Mouse (Mus musculus) Patski (cell line): ENCODE measurements at regions not wholly inside any gene's neighbourhood (a gene's known extent, or its start where the extent isn't known, plus 50 kb on each side); places are given as distances from the start of the nearest gene placed in this dataset.

ENCODE experiments used
- ATAC-seq: fragments of 100-300 bp; one replicate; pipeline ENCODE4 v1.8.0; 2021
- CTCF ChIA-PET: fragments of 350-600 bp; sonication (Branson Sonifier 250); formaldehyde crosslinking; loops from one replicate; lab custom pipeline; 2022; ENCODE audit warnings: inconsistent platforms; lab: Charles Lee
- POLR2A ChIA-PET: fragments of 350-600 bp; sonication (Branson Sonifier 250); formaldehyde crosslinking; loops from one replicate; lab custom pipeline; 2022; ENCODE audit warnings: antibody characterized with exemption, inconsistent platforms; lab: Charles Lee
- DNase-seq: peaks from one replicate; pipeline ENCODE4 v3.0.0-alpha.2; 2011; ENCODE audit warnings: low read depth, low spot score
- H3K27me3 ChIP-seq: fragments of 371-371 bp; one replicate; pipeline ENCODE4 v1.5.1; 2021
- CTCF ChIP-seq: fragments of 100-300 bp; IDR thresholded peaks from one replicate; pipeline ENCODE4 v1.5.1; 2021
- in situ Hi-C: fragments of 300-500 bp; cut with MboI; formaldehyde crosslinking; loops from 3 replicates; pipeline ENCODE4 v1.11.1; 2018; ENCODE audit warnings: low pct_unique_long_range_greater_than_20kb, mixed read lengths

DNA sequence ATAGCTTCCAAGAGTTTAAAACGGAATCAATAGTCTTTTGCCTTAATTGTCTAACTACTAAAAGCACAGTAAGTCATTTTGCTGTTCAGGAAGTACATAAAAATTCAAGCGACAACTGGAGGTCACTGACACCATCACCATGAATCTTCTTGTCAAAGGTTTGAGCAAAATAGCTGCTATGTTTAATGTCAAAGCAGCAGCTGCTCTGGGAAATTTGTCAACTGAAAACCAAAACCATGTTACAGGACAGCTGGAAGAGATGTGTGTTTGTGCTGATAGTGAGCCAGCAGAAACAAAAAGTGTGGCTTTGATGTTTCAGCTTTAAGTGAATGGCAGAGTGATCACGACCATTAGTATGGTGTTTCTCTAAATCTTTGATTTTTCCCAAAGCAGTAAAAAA lies 100.7 kb downstream of the Il13ra2 start:
- peaks cover 28% of the 10 kb centered on the region for H3K27me3 ChIP-seq
- TF ChIP-seq CTCF = no peak
- CTCF ChIA-PET = interaction anchor here (3.1 kb wide), 1 partner anchor 12 kb away, joined by 8 read pairs; no protein-coding TSS in a partner anchor
- in situ Hi-C loops = no loop called here
- POLR2A ChIA-PET = no interaction called here
- DNase-seq = no peak
- ATAC-seq = no peak

- DNase-seq (no peak), ATAC-seq (no peak)
- no peak for TF ChIP-seq CTCF
- CTCF ChIA-PET = interaction anchor here (3.1 kb wide), 1 partner anchor 14 kb away, joined by 8 read pairs; no protein-coding TSS in a partner anchor
- POLR2A ChIA-PET = no interaction called here
- H3K27me3 ChIP-seq = peaks cover 38% of the 10 kb centered on the region
- in situ Hi-C loops = no loop called here
Observed at GRCm38 (mm10) chrX:147326231-147326630, 102.8 kb downstream of the Il13ra2 start.
